Mouse (Mus musculus) gastrocnemius, postnatal 36 days (tissue): Measurements from ENCODE around the gene Sema3b. TPM values are rescaled to one million over a fixed set of nuclear protein-coding genes. Genes with fewer than 3 reads are reported as not detected.

Experiments
- DNase-seq, 2 experiments: peaks; one replicate each; pipeline ENCODE4 v3.0.0; 2022
- intact Hi-C: fragments of 180-260 bp; cut with DNase I; formaldehyde crosslinking; loops from one replicate; pipeline ENCODE4 v1.15.1; 2025
- total RNA-seq, 2 experiments: library from RNA; stranded (reverse); gene quantifications; 2 replicates each; pipeline ENCODE4 v1.2.3; 2021

Gene Sema3b
- total RNA-seq, 2 experiments from 2014 or later: 13.1 to 17.5 TPM

DNA sequence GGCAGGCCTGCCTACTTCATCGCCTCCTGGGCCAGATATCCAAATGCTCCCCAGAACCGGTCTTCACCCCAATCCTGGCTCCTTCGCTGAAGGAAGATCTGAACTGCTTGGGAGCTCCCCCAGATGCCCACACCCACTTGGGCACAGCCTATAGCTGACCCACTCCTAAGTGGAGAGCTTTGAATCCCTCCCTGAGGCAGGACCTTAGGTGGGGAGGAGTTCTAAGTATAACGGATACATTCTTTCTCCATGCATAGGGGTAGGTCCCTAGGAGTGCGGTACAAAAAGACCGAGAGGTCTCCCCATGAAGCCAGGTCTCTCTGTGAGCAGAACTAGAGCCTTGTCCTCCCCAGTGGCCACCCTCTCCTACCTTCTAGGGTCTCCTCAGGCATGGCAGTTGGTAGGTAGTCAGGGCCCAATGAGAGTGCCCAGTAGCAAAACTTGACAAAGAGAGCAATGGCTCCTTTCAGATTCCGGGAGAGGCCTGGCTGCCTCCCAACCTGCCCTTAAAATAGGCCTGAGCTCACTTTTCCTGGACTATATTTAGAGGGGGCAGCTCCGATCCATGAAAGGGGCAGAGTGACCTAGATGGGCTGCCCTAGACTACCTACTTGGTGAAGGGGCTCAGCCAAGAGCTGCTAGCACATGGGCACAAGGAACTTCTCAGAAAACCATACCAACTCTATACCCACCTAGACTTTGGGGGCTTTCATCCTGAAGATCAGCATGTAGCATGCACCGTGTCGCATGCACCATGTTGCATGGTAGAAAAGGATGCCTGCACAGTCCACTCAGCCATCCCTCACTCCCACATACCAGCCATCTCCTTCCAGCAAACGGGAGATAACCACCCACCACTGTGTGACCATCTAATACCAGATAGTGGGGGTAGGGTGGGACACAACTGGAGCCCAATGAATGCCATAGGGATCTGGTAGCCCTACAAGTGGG is 12.1 kb downstream of the Sema3b start:
- DNase-seq: peak; percentile 58 to 67
- intact Hi-C loops: no loop called here

DNA sequence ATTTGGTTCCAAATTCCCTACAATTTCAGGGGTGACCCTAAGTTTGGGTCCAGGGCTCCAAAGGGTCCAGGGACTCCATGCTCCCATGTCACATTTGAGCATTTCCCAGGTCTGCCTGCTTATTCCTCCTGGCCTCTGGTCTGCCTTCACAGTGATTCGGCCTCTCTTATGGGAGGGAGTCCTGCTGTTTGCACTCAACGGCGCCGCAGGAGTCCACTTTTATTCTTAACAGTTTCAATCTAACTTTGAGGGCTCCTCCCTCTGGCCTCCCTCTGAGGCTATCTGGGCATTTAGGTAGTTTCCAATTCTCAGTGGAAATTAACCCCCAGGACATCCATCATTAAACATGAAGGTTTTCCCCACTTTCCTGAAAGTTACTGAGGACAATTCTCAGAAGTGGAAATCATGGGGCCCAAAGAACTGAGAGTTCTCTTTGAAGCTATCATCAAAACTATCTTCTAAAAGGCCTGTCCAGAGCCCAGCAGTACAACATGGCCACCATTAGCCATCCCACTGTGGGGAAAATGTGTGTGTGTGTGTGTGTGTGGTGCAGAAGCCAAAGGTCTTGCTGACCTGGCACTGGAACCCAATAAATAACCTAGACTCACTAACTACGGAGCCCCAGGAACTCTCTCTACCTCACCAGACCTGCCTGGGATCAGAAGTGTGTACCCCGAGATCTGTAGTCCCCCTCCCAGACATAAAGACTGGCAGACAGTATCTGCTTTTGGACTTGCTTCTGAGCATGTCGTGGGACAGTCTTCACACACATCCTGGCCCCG is 14.6 kb downstream of the Sema3b start:
- DNase-seq: no peak
- intact Hi-C loops: no loop called here

DNA sequence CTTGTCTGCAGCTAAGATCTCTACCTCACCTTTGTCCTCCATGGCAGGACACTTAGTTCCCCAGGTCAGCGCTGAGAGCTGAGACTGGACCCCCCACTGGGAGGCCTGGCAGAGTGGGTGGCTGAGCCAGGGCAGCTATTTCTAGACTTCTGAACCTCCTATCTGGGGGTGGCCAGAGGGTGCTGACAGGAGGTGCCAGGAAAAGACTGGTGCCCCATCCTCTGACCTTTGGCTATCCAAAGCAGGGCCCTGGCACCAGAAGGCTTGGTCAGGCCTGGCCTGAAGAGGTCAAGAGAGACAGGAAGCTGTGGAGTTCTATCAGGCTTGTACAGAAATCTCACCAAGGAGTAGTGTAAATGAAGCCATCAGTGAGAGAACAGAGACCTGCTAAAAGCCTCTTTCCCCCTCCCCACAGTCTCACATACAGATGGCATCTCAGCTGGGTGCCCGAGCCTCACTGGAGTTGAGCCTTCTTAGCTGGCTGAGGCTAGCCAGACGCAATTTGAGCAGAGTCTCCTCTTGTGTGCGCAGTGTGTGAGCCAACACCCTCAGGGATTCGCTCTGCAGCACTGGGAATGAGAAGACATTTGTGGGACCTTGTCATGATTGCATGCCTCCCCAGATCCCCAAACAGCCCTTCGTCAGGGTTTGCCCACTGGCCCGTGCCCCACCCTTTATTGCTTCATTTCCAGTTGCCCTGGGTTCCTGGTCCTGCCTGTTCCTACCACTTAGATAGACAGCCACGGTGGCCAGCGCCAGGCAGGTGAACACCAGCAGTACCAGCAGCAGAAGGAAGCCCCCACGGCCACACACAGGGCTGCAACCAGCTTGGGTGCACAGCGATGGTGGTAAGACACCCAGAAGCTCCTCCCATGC is 15.7 kb downstream of the Sema3b start:
- intact Hi-C loops: no loop called here
- DNase-seq: peak in 1 of 2 experiments; percentile 59

DNA sequence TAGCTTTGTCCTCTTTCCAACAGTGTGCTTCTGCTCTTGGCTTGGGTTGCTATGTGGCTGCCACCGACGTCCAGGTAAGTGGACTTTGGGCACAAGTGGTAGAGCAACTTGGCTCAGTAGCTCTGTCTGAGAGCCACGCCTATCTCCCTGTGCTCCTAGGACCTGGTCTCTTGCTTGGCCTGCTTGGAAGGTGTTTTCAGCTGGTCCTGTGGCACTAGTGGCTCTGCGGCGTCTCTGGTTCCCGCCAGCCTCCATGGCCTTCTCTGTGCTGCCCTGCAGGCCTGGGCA is 18.3 kb downstream of the Sema3b start:
- intact Hi-C loops: no loop called here
- no peak for DNase-seq

DNA sequence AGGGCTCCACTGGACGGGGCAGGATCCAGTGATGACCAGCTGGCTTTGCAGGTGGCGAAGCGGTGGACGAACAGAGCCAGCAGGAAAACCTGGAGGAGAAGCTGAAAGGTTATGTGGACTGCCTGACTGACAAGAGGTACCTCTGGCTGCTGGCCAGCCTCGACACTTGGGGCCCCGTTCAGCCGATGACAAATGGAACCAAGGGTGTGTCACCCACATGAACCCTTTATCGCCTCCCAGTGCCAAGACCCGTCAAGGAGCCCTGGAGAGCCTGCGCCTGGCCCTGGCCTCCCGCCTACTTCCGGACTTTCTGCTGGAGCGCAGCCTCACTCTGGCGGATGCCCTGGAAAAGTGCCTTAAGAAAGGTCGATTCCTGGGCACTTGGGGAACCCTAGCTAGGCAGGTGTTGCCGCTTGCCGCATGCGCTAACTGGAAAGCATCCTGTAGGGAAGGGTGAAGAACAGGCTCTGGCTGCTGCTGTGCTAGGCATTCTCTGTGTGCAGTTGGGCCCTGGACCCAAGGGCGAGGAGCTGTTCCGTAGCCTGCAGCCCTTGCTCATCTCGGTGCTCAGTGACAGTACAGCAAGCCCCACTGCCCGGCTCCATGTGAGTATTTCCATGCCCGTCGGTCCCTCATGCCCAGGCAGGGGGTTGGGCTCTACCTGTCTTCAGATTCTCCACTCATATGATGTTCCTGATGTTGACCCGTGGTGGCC is 18.8 kb downstream of the Sema3b start:
- DNase-seq: peak; percentile 61 to 67

DNA sequence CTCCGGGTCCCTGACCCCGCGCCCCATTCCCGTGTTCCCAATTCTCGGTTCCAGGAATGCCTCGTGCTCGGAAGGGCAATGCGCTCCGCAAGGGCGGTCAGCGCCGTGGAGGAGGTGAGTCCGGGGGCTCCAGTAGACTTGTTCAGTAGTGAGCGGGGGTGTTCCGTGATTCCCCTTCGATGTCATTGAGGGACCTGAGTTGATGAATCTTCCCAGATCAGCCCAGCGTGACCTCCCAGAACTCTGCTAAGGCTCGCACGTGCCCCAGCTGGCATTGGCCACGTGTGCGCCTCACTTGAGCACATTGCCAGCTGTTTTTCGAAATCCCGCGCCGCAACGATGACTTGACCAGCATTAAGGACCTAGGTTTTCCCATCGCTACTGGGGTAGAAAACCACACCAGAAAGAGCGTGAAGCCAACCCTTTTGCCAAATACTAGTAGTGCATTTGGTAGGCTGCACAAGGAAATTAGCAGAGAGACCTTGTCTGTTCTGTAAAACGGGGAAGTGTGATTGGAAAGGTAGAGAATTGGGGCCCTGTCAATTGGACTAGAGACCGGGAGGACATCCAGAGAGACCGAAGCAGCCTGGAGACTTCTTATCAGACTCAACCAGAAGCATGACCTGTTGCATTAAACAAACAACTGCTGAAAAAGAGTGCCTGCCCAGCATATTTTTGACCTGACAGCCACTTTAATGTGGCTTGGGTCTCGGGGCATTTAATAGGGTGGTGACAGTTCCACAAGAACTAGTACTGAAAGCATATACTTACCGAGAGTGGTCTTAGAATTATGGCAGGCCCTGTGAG is 21.0 kb downstream of the Sema3b start:
- intact Hi-C loops: no loop called here
- DNase-seq: no peak

More for the DNA sequence above, 18.8 kb downstream of the Sema3b start:
- intact Hi-C loops: no loop called here

DNA sequence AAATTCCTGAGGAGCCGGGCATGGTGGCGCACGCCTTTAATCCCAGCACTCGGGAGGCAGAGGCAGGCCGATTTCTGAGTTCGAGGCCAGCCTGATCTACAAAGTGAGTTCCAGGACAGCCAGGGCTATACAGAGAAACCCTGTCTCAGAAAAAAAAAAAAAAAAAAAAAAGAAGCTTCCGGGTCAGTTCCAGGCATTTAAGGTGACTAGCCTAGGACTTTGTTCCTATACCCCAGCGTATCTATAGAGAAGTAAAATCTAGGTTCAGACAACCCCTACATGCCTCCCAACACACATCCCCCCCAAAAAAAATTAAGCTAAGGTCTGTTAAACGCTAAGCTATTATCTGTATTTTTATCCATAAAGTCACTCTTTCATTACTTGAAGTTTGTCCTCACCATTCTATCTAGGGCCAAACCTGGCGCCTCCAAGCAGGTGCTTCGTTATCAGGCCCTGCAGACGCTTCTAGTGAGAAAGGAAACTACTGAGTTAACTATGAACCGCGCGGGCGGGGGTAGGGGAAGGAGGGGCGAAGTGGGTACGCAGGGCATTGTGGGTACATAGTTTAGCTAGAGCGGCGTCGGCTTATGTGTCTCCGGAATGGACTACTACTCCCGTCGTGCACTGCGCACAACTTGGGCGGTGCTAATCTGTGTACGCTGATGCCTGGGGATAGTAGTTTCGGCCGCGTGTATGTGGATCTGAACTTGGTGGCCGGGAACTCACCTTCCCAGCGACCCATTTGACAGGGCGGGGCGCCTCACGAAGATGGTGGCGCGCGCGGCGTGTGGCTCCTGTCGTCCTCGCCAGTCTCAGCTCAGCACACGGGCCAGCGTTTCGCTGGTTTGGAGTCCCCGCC is 21.8 kb downstream of the Sema3b start, which contains the start of gene Ifrd2:
TSS of gene Ifrd2 (plus strand) at position 669 of the 859 bp plus-strand sequence.
- intact Hi-C loops: no loop called here
- DNase-seq: peak; percentile 91 to 95

DNA sequence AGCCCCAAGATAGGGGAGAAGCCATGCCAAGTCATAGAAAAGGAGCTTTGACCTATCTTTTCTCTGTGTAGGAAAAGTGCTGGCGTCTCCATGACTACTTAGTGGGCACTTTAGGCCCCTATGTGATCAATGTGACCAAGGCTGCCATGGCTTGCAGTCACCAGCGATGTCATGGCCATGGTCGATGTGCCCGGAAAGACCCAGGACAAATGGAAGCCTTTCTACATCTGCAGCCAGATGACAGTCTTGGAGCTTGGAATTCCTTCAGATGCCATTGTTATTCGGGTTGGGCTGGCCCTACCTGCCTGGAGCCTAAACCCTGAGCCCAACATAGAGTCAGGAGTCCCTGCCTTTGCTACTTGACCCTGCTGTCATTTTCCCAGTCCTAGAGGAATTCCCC is 22.5 kb downstream of the Sema3b start:
- intact Hi-C loops: no loop called here
- DNase-seq: no peak

DNA sequence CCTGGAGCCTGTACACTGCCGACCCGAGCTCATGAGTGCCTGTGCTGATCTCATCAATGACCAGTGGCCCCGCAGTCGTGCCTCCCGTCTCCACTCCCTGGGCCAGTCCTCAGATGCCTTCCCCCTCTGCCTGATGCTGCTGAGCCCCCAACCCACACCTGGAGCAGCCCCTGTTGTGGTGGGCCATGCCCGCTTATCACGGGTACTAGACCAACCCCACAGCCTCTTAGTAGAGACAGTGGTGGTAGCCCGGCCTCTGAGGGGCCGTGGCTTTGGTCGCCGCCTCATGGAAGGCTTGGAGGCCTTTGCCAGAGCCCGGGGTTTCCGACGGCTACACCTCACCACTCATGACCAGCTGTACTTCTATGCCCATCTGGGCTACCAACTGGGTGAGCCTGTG is 25.9 kb downstream of the Sema3b start:
- intact Hi-C loops: no loop called here
- no peak for DNase-seq

DNA sequence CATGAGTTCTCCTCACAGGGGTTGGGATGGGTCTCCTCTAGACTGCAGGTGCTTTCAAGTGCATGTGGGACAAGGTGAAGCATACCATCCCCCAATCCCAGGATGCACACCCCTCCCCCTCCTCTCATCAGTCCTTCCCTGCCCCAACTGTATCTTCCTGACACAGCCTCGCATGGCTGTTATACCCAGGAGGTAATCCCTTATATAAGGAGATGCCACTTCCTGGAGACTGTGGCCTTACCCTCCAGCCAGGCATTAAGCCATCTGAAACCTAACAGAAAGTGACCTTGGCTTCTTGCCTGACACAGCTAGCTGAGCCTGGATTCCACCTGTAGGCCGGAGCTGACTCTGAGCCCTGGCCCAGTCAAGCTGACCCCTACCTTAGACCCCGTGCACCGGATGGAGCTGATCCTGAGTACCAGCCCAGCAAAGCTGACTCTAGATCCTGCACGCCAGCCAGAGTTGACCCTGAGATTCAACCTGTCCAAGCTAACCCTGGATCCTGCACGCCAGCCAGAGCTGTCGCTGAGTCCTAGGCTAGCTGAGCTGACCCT is 26.4 kb downstream of the Sema3b start:
- intact Hi-C loops: no loop called here
- DNase-seq: no peak

DNA sequence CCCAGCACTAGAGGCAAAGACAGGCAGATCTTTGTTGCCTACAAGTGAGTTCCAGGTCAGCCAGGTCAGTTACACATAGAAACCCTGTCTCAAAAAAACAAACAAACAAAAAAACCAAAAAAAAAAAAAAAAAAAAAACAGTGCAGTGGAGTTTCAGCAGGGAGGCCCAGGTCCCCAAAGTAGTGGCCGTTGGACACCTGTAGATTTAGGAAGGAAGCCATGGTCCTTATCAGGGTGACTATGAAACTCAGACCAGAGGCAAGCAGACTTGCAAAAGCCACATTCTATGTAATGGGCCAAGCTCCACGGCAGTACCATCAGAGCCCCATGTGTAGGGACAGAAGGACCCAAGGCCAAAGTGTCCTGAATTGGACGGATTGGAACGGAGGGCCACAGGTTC is 27.4 kb downstream of the Sema3b start:
- intact Hi-C loops: no loop called here

DNA sequence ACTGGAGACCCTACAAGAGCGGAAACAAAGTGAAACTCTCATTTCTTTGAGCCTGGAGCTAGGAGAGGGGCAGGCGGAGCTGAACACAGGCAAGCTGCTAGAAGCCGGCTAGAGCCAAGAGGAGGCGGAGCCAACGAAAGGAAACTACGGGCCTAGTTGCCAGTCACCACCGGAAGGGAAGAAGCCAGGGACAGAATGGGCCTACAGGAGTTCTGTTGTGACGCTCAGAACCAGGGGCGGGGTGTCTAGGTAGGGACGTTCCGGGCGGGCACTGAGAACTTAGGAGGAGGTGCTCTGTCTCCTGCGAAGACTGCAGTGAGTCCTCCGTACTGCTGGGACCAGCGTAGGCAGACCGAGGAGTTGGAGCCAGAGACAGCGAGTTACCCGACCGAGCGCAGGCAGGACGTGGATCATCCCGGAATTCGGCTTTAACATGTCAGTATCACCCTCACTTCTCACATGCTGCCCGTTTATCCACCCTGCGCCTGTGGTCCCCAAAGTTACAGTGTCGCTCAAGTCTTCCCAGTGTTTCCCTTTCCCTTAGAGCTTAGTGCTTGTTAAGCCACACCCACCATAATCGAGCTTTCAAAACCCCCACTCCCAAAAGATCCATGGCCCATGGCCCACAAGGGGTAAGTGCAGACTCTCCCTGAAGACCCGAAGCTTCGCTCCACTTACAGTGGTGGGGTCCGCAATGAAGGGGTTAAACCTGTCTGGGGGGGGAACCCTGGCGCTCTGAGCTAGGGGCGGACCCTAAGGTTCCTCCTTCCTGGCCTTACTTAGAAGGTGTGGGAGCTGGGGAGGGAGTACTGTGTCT is 28.3 kb downstream of the Sema3b start, which contains the start of gene Hyal3:
TSS of gene Hyal3 (plus strand) at position 318 of the 817 bp plus-strand sequence.
- intact Hi-C loops: no loop called here
- peak; percentile 82 to 86 for DNase-seq

More for the DNA sequence above, 27.4 kb downstream of the Sema3b start:
- no peak for DNase-seq

DNA sequence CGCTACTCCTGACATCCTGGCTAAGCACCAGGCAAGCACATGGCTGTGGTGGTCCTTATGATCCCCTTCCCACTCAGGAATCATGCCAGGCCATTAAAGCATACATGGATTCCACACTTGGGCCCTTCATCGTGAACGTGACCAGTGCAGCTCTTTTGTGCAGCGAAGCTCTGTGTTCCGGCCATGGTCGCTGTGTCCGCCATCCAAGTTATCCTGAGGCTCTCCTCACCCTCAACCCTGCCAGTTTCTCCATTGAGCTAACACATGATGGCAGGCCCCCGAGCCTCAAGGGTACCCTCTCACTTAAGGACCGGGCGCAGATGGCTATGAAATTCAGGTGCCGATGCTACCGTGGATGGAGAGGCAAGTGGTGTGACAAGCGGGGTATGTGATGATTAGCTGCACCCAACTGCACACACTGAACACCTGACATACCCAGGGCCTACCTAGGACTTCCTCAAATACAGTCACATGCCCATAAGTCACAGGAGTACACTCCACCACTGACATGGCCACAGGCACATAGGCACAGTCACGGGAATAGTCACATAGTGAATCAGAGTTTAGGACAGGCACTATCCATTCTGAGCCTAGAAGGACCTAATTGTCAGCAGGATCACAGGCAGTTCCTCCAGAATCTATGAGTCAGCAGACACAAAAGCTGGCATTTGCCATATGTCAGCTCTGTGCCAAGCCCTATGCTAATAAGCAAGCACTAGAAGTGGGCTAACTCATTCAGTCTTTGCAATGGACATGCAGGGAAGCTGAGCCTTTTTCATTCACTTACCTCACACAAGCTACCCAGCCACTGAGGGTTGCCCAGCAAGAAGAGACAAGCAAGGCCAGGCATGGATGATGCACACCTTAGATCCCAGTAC is 29.8 kb downstream of the Sema3b start:
- intact Hi-C loops: no loop called here
- DNase-seq: no peak

DNA sequence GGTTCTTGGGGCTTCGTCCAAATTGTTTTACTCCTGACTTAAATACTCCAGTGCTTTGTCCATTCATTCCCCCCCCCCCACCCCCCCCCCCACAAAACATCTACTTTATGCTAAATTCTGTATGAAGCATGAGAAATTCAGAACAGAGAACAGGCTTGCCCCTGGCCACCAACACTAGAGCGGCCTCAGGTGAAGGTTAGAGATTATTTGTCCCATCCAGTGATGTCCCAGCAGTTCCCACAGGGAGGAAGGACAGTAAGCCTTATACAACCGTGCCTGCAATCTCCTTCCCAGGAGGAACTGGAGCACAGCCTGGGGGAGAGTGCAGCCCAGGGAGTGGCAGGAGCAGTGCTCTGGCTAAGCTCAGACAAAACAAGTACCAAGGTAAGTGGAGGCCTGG is 30.4 kb downstream of the Sema3b start, which contains the start of gene Naa80:
TSS of gene Naa80 (plus strand) at position 301 of the 400 bp plus-strand sequence.
- no peak for DNase-seq
- intact Hi-C loops: no loop called here

DNA sequence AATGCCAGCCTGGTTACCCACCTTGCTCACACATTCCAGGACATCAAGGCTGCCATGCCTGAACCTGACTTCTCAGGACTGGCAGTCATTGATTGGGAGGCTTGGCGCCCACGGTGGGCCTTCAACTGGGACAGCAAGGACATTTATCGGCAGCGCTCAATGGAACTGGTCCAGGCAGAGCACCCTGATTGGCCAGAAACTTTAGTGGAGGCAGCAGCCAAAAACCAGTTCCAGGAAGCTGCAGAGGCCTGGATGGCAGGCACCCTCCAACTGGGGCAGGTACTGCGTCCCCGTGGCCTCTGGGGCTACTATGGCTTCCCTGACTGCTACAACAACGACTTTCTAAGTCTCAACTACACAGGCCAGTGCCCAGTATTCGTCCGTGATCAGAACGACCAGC is 31.2 kb downstream of the Sema3b start:
- intact Hi-C loops: no loop called here
- DNase-seq: no peak
